Mouse (Mus musculus): ENCODE data around the gene Olfr1442.
"Not testable (repeated sequence)": the region's sequence is repeated elsewhere in the genome, so short reads cannot be mapped to it uniquely, and the experiment has no call there.

Gene Olfr1442

DNA sequence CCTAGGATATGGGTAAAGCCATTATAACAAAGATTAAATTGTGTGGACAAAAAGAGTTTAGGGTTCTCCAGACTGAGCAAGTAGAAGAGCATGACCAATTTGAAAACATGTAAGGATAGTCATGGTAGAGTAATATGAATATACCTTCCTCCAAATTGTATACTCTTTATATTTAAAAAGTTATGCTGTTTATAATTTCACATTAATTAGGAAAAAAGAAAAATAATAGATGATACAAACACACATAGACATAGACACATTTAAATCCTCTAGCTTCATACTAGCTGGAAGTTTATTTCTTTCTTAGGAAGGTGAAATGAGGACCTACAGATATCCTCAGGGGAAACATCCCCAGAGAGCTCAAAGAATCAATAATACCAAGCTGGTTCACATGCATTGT, at the start of gene Olfr1442:
Gene Olfr1442, plus strand, starts transcription at position 301 of the 400 bp plus-strand sequence.
- DNase-seq (ENCODE audit: low spot score in 2 of 2): no peak

DNA sequence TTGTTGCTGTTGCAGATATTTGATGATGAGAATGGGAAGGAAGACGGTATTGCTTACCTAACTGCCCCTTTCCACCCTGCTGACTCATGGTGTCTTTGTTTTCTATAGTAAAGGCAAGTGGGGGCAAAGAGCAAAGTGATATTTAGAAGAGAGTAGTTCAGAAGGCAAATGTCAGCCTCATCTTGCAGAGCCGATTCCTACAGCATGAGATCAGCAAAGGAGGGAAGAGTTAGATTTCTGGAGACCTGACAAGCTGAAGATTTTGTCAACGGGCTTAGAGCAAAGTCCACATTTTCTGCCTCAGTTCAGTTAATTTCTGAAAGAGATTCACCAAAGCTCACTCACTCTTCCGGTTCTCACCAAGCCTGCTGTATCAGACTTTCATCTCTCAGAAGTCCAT, 37.1 kb upstream of the Olfr1442 start, which contains the start of gene Glyat:
Gene Glyat, plus strand, starts transcription at position 133 of the 400 bp plus-strand sequence.
- no peak for DNase-seq (ENCODE audit: low spot score in 2 of 2)

DNA sequence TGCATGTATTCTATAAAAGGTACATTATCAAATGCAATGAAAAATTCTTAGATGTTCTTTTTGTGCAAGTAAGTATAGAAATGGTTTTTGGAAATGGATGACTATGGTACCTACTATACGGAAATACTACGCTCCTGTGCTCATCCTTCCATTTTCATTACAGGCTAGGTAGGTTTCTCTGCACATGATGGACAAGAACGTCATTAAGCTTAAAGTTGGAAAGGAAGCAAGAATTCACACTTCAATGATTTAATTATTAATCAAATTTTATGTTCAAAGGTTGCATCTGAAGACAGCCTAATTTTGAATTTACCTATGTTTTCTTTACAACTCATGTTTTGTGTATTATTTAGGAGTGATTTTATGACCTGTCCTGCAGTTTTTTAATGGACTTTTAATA, 36.0 kb upstream of the Olfr1442 start:
- no peak for DNase-seq (ENCODE audit: low spot score in 2 of 2)

DNA sequence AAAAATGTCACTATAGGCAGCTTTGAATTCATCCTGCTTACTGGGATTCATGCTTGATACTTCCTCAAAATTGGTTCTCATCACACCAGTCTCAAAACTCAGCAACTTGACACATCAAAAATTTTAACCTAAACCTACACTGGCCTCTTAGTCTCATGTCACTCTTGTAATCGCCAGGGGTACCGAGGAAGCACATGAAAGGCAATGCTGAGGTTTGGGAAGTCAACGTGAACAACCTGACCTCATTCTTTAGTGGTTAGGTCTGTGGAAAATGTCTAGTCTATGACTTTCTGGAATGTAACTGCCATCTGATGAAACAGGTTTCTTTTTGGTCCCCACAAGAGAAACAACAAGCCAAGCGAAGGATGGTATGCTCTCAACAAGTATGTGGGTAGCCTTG, 35.3 kb upstream of the Olfr1442 start:
- no peak for DNase-seq (ENCODE audit: low spot score in 2 of 2)

DNA sequence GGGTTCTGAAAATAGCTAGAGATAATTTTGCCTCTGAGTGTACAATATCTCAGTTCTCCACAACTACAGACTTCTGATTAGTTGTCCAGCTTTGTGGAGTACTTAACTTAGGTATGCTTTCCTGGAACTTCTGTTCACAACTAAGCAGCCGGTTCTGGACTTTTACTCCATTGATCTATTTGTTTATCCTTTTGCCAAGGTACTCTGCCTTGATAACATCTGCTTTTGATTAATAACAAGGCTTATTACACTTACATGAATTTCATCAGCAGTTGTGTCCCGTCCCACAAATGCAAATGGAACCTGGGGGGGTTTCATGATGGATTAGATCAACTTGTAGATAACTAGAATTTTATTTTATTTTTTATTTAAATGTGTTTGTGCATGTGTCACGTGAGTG, 33.4 kb upstream of the Olfr1442 start:
- no peak for DNase-seq (ENCODE audit: low spot score in 2 of 2)

DNA sequence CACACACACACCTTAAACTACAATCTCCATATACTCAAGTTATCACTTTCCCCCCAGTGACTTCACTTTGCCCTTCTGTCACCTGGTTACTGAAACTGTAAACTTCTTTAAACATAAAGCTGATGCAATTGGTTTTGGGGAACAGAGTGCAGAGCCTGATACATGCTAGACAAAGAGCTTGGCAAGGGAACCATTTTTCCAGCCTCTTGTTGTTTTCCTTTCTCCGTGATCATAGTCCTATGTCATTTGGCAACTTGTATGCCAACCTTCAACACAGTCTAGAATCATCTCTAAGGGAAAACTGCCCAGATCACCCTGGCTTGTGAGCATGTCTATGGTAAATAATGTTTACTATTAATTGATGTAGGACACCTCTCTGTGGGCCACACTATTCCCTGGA, 32.2 kb upstream of the Olfr1442 start:
- DNase-seq (ENCODE audit: low spot score in 2 of 2): no peak

GRCm38 (mm10) chr19:12649511-12649910, 20.7 kb upstream of the Olfr1442 start:
- no peak for DNase-seq (ENCODE audit: low spot score in 2 of 2)

GRCm38 (mm10) chr19:12666156-12666555, 4.1 kb upstream of the Olfr1442 start:
- DNase-seq (ENCODE audit: low spot score in 2 of 2): no peak

DNA sequence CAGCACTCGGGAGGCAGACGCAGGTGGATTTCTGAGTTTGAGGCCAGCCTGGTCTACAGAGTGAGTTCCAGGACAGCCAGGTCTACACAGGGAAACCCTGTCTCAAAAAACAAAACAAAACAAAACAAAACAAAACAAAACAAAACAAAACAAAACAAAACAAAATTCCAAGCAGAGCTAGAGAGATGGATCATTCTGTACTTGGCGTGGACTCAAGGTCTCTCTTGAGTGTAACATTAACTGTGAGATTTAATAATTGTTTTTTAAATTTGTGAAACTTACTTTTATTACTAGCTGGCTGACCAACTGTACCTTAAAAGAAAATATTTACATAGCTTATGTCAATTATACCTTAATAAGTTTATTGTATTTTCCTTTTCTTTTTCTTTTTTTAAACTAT, 1.6 kb upstream of the Olfr1442 start:
- not testable (repeated sequence) for DNase-seq (ENCODE audit: low spot score in 2 of 2)

DNA sequence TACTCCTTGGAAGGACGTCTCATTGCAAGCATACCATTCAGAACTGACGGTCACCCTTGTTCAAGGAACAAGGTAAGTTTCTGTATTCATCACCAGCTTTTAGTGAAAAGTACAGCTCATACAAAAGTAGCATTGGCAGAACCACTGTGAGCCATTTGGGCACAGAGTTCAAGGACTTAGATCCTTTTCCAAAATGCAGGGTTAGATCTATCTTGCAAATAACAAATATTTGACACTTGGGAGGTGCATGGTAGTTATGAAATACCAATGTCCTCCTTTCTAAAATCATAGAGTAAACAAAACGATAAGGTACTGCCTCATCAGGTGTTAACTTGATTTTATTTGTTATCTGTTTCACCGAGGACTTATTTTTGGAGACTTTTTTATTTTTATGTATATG, 812 bp downstream of the Olfr1442 start:
- no peak for DNase-seq (ENCODE audit: low spot score in 2 of 2)

- no peak for DNase-seq (ENCODE audit: low spot score in 2 of 2)
Measured at GRCm38 (mm10) chr19:12677812-12678211, 7.6 kb downstream of the Olfr1442 start, which contains the start of gene Olfr1443. TSS of gene Olfr1443 (plus strand) at chr19:12678112.

GRCm38 (mm10) chr19:12684638-12685037, 14.4 kb downstream of the Olfr1442 start:
- DNase-seq (ENCODE audit: low spot score in 2 of 2): no peak

DNA sequence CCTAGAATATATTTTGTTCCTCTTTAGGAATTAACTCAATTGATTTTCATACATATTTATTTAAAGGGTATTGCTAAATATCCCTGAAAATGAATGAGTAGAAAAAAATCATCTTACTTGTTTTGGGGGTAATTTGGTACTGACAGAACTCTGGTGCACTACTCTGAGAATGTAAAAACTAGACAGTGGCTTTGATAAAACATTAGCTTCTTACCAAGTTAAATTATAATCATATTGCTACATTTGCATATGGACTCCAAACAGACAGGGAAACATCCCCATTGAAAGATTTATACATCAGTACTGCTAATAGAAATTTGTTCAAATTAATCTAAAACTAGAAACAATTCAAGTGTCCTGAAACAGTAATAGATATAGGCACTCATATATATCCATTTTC, 15.0 kb downstream of the Olfr1442 start:
- DNase-seq (ENCODE audit: low spot score in 2 of 2): no peak

GRCm38 (mm10) chr19:12695590-12695989, 25.4 kb downstream of the Olfr1442 start, which contains the start of gene Keg1:
TSS of gene Keg1 (plus strand) at chr19:12695786.
- no peak for DNase-seq (ENCODE audit: low spot score in 2 of 2)

DNA sequence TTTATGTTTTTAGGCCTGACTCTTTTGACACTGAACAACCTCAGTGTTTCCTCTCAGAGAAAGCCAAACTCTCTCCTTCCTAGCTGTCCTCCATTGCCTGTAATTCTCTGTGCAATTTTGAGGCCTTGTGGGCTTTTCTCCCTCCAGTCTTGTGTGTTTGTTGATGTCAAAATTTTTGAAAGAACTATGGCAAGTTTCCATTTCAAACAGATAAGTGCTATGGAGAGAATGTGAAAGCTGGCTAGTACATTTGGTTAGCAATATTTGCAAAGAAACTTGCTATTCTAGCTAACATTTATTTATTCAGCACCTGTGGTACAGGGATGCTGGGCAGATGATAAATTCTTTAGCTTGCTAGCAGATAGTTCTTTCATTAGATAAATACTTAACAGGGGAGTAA, 26.0 kb downstream of the Olfr1442 start:
- no peak for DNase-seq (ENCODE audit: low spot score in 2 of 2)

DNA sequence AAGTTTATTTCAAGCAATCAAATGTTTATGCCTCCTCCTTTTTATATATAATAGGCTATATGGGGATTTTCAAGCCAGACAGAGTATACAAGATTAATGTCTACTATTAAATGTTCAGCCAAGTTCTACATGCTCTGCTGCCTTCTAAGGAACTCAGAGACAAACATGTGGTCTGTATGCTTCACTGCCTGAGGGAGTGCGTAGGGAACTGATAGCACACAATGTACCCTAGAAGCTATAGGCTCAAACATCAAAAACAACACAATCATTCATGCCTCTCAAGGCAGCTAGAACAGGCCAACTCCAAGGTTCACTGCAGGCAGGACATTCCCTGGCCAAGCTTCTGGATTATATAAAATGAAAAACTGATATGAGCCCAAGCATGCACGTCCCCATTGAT, 38.2 kb downstream of the Olfr1442 start:
- DNase-seq (ENCODE audit: low spot score in 2 of 2): no peak

GRCm38 (mm10) chr19:12708986-12709385, 38.7 kb downstream of the Olfr1442 start:
- no peak for DNase-seq (ENCODE audit: low spot score in 2 of 2)

- DNase-seq (ENCODE audit: low spot score in 2 of 2): no peak
Measured at GRCm38 (mm10) chr19:12719189-12719588, 49.0 kb downstream of the Olfr1442 start.

- no peak for DNase-seq (ENCODE audit: low spot score in 2 of 2)
Measured at GRCm38 (mm10) chr19:12720463-12720862, 50.2 kb downstream of the Olfr1442 start.

DNA sequence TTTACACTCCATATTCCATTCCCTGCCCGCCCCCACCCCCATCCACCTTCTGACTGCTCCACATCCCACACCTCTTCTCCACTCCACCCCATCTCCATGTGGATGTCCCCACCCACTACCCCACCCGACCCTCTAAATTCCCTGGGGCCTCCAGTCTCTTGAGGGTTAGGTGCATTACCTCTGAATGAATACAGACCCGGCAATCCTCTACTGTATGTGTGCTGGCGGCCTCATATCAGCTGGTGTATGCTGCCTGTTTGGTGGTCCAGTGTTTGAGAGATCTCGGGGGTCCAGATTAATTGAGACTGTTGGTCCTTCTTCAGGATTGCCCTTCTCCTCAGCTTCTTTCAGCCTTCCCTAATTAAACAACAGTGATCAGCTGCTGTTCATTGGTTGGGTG, 50.7 kb downstream of the Olfr1442 start:
- DNase-seq (ENCODE audit: low spot score in 2 of 2): not testable (repeated sequence)

DNA sequence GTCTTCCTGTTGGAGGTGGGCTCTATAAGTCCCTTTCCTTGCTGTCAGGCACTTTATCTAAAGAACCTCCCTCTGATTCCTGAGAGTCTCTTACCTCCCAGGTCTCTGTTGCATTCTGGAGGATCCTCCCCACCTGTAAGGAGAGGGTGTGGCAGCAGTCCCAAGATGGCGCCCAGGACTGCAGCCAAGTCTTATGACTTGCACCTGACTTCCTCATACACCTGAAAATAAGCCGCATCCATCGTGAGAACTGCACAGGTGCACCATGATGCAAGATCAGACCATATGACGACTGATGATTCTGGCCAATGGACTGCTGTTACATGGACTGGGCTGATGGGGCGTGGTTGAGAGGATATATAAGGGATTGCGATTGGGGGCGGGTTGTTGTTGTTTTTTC, 51.4 kb downstream of the Olfr1442 start:
- DNase-seq (ENCODE audit: low spot score in 2 of 2): not testable (repeated sequence)

- no peak for DNase-seq (ENCODE audit: low spot score in 2 of 2)
Measured at GRCm38 (mm10) chr19:12722308-12722707, 52.1 kb downstream of the Olfr1442 start.

- no peak for DNase-seq (ENCODE audit: low spot score in 2 of 2)
Measured at GRCm38 (mm10) chr19:12725851-12726250, 55.6 kb downstream of the Olfr1442 start.

Measured in frontal cortex, postnatal 25 days (tissue).